Mouse (Mus musculus) myocyte (in vitro differentiated cells): ENCODE results near the gene Slc16a14. TPM values are rescaled to one million over a fixed set of nuclear protein-coding genes. Genes with fewer than 3 reads are reported as not detected.

Source experiments
- H3K27me3 ChIP-seq: one replicate; pipeline ENCODE4 v1.6.1; 2011; ENCODE audit not compliant: control insufficient read depth, insufficient read depth, insufficient read length
- H3K36me3 ChIP-seq: one replicate; pipeline ENCODE4 v1.6.1; 2011; ENCODE audit not compliant: control insufficient read depth, insufficient read depth
- H3K4me2 ChIP-seq: one replicate; pipeline ENCODE4 v1.6.1; 2011; ENCODE audit warnings: low read depth, control low read depth
- H3K4me3 ChIP-seq: one replicate; pipeline ENCODE4 v1.5.1; 2011; ENCODE audit warnings: mild to moderate bottlenecking, control low read depth, moderate library complexity
- H3K79me2 ChIP-seq: one replicate; pipeline ENCODE4 v1.6.1; 2011; ENCODE audit not compliant: control insufficient read depth, insufficient read depth
- H3ac ChIP-seq: one replicate; pipeline ENCODE4 v1.6.1; 2011; ENCODE audit not compliant: control insufficient read depth, insufficient read length
- CEBPB ChIP-seq: IDR thresholded peaks from 2 replicates; pipeline ENCODE4 v1.6.1; 2011; ENCODE audit warnings: mild to moderate bottlenecking, moderate library complexity; ENCODE audit not compliant: poor library complexity, insufficient read depth, severe bottlenecking
- E2F4 ChIP-seq: IDR thresholded peaks from one replicate; pipeline ENCODE4 v1.6.1; 2011; ENCODE audit warnings: mild to moderate bottlenecking, control low read depth, moderate library complexity; ENCODE audit not compliant: insufficient read depth
- MAX ChIP-seq: IDR thresholded peaks from one replicate; pipeline ENCODE4 v1.6.1; 2011; ENCODE audit warnings: low read depth, mild to moderate bottlenecking, control low read depth
- MYOD1 ChIP-seq, 3 experiments: IDR thresholded peaks; one replicate each; pipeline ENCODE4 v1.6.1; 2011; ENCODE audit warnings: control low read depth in 2 of 3, low read depth in 2 of 3, mild to moderate bottlenecking in 2 of 3, moderate library complexity in 1 of 3; ENCODE audit not compliant: insufficient read length in 2 of 3, control insufficient read depth in 1 of 3
- MYOG ChIP-seq, 3 experiments: IDR thresholded peaks; one replicate each; pipeline ENCODE4 v1.6.1; 2011; ENCODE audit warnings: control low read depth in 2 of 3, low read depth in 2 of 3, mild to moderate bottlenecking in 2 of 3; ENCODE audit not compliant: insufficient read length in 2 of 3, control insufficient read depth in 1 of 3, insufficient read depth in 1 of 3
- POLR2A ChIP-seq: IDR thresholded peaks from one replicate; pipeline ENCODE4 v1.6.1; 2011; ENCODE audit warnings: low read depth, mild to moderate bottlenecking, control low read depth, moderate library complexity; ENCODE audit not compliant: insufficient read length
- POLR2AphosphoS2 ChIP-seq: IDR thresholded peaks from one replicate; pipeline ENCODE4 v1.6.1; 2011; ENCODE audit warnings: low read depth, control low read depth; ENCODE audit not compliant: insufficient read length
- REST ChIP-seq: IDR thresholded peaks from one replicate; pipeline ENCODE4 v1.6.1; 2011; ENCODE audit warnings: mild to moderate bottlenecking, control low read depth, moderate library complexity; ENCODE audit not compliant: insufficient read depth, insufficient read length
- SRF ChIP-seq: IDR thresholded peaks from one replicate; pipeline ENCODE4 v1.6.1; 2011; ENCODE audit warnings: low read depth; ENCODE audit not compliant: control insufficient read depth, insufficient read length
- TCF12 ChIP-seq: IDR thresholded peaks from one replicate; pipeline ENCODE4 v1.6.1; 2011; ENCODE audit warnings: mild to moderate bottlenecking, control low read depth; ENCODE audit not compliant: poor library complexity, insufficient read depth, severe bottlenecking
- TCF3 ChIP-seq: IDR thresholded peaks from one replicate; pipeline ENCODE4 v1.6.1; 2011; ENCODE audit warnings: low read depth, control low read depth; ENCODE audit not compliant: insufficient read length
- USF1 ChIP-seq: IDR thresholded peaks from one replicate; pipeline ENCODE4 v1.6.1; 2011; ENCODE audit warnings: low read depth, mild to moderate bottlenecking, control low read depth, moderate library complexity
- polyA plus RNA-seq: library from polyadenylated mRNA; unstranded; fragments of >200 nt; fragmentation: generic; extraction: Trizol; gene quantifications from one replicate; pipeline ENCODE4 v1.2.1, GENCODE M21; 2012; ENCODE audit warnings: missing spikeins

Gene Slc16a14
- polyA plus RNA-seq, 1 experiment, result 0.46 TPM

DNA sequence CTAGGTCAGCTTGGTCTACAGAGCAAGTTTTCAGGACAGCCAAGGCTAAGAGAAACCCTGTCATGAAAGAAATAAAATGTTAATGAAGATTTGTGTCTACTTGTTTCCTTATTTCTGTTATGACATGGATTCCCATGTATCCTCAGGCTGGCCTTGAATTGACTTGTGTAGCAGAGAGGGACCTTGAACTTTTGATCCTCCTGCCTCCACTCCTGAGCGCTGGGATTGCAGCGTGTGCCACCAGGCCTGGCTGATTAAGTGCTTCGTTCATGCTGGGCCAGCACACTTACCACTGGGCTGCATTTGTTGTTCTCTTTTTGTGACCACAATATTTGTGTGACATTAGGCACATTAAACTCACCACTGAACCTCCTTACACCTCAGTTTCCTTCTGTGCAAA, 16.1 kb downstream of the Slc16a14 start:
- Histone ChIP-seq H3ac (no peak overlapping the region), H3K4me3 (no peak overlapping the region), H3K36me3 (no peaks in the 10 kb centered on the region), H3K79me2 (no peaks in the 10 kb centered on the region), H3K4me2 (no peak overlapping the region), H3K27me3 (no peaks in the 10 kb centered on the region)
- TF ChIP-seq MAX, result no peak
- TF ChIP-seq REST, result no peak
- no peak for TF ChIP-seq USF1
- no peak for TF ChIP-seq CEBPB
- TF ChIP-seq TCF12, result no peak
- TF ChIP-seq TCF3, result no peak
- TF ChIP-seq SRF, result no peak
- no peak for TF ChIP-seq POLR2AphosphoS2
- TF ChIP-seq MYOD1 (IDR thresholded peaks at IDR 0.05; ENCODE audit: control insufficient read depth in 1 of 3, insufficient read length in 2 of 3, low read depth in 2 of 3), result no peak
- no peak for TF ChIP-seq POLR2A
- no peak for TF ChIP-seq MYOG (IDR thresholded peaks at IDR 0.05; ENCODE audit: control insufficient read depth in 1 of 3, insufficient read depth in 1 of 3, insufficient read length in 2 of 3, low read depth in 2 of 3)
- no peak for TF ChIP-seq E2F4

GRCm38 (mm10) chr1:84915010-84915409, 19.9 kb downstream of the Slc16a14 start:
- TF ChIP-seq TCF12 (no peak), MAX (no peak), MYOD1 (IDR thresholded peaks at IDR 0.05; ENCODE audit: control insufficient read depth in 1 of 3, insufficient read length in 2 of 3, low read depth in 2 of 3) (no peak), E2F4 (no peak), POLR2AphosphoS2 (no peak), TCF3 (no peak), MYOG (IDR thresholded peaks at IDR 0.05; ENCODE audit: control insufficient read depth in 1 of 3, insufficient read depth in 1 of 3, insufficient read length in 2 of 3, low read depth in 2 of 3) (no peak), CEBPB (no peak), USF1 (no peak)
- Histone ChIP-seq H3K4me2 (no peak overlapping the region), H3K27me3 (no peaks in the 10 kb centered on the region), H3K79me2 (no peaks in the 10 kb centered on the region), H3K4me3 (no peak overlapping the region), H3ac (no peak overlapping the region), H3K36me3 (no peaks in the 10 kb centered on the region)

DNA sequence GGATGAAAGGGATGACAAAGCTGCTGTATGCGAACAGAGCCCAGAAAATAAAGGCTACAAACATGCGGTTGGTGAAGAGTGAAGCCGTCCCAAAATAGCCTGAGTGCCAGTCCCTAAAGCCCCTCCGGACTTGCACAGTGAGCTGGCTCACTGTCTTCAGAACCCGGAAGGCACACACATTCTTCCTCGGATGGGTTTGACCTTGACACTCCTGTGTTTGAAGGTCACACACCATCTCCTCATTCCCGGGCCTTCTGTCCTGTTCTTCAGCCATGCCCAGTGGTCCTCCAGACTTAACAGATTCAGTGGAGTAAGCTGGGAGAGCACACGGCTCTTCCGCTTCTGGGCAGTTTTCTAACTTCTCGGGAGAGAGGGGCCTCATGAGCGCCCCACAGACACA, 22.4 kb downstream of the Slc16a14 start:
- no peak overlapping the region for H3ac ChIP-seq
- no peaks in the 10 kb centered on the region for H3K36me3 ChIP-seq
- H3K4me3 ChIP-seq, result no peak overlapping the region
- H3K79me2 ChIP-seq, result no peaks in the 10 kb centered on the region
- no peak overlapping the region for H3K4me2 ChIP-seq
- no peaks in the 10 kb centered on the region for H3K27me3 ChIP-seq
- TF ChIP-seq E2F4, result no peak
- TF ChIP-seq MAX, result no peak
- TF ChIP-seq USF1, result no peak
- TF ChIP-seq MYOG (IDR thresholded peaks at IDR 0.05; ENCODE audit: control insufficient read depth in 1 of 3, insufficient read depth in 1 of 3, insufficient read length in 2 of 3, low read depth in 2 of 3), result no peak
- TF ChIP-seq REST, result no peak
- TF ChIP-seq CEBPB, result no peak
- no peak for TF ChIP-seq POLR2A
- TF ChIP-seq POLR2AphosphoS2, result no peak
- TF ChIP-seq SRF, result no peak
- TF ChIP-seq MYOD1 (IDR thresholded peaks at IDR 0.05; ENCODE audit: control insufficient read depth in 1 of 3, insufficient read length in 2 of 3, low read depth in 2 of 3), result no peak
- TF ChIP-seq TCF3, result no peak
- no peak for TF ChIP-seq TCF12

GRCm38 (mm10) chr1:84910177-84910804, 24.6 kb downstream of the Slc16a14 start:
- no peaks in the 10 kb centered on the region for H3K27me3 ChIP-seq
- H3ac ChIP-seq, result no peak overlapping the region
- H3K4me3 ChIP-seq, result no peak overlapping the region
- H3K4me2 ChIP-seq, result no peak overlapping the region
- no peak for TF ChIP-seq MYOD1 (IDR thresholded peaks at IDR 0.05; ENCODE audit: control insufficient read depth in 1 of 3, insufficient read length in 2 of 3, low read depth in 2 of 3)
- no peak for TF ChIP-seq REST
- TF ChIP-seq POLR2A, result no peak
- no peak for TF ChIP-seq MAX
- TF ChIP-seq TCF12, result no peak
- TF ChIP-seq CEBPB, result no peak
- no peaks in the 10 kb centered on the region for H3K79me2 ChIP-seq
- H3K36me3 ChIP-seq, result no peaks in the 10 kb centered on the region

DNA sequence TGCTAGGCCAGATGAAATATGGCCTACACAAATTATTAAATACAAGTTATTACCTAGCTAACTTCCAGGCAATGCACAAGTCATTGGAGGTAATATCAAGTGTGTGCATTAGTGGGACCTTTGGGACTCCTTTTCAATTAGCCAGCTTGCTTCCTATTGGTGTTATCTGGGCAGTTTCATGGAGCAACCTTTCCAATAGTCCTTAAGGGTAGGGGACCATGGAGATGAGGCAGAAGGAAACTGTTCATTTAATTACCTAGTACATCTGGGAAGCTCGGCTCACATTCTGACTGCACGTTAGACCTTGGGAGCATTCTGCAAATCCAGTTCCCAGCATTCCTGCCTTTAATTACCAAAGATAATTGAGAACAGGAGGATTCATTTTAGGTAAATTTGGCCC, 30.5 kb downstream of the Slc16a14 start:
- TF ChIP-seq USF1, result no peak
- no peak for TF ChIP-seq MYOD1 (IDR thresholded peaks at IDR 0.05; ENCODE audit: control insufficient read depth in 1 of 3, insufficient read length in 2 of 3, low read depth in 2 of 3)
- TF ChIP-seq TCF12, result no peak
- TF ChIP-seq TCF3, result no peak
- no peak for TF ChIP-seq SRF
- no peak for TF ChIP-seq MAX
- TF ChIP-seq CEBPB, result no peak
- no peak for TF ChIP-seq MYOG (IDR thresholded peaks at IDR 0.05; ENCODE audit: control insufficient read depth in 1 of 3, insufficient read depth in 1 of 3, insufficient read length in 2 of 3, low read depth in 2 of 3)
- no peak for TF ChIP-seq REST
- Histone ChIP-seq H3K4me2 (no peak overlapping the region), H3K79me2 (no peaks in the 10 kb centered on the region), H3K27me3 (no peaks in the 10 kb centered on the region), H3K36me3 (no peaks in the 10 kb centered on the region), H3ac (no peak overlapping the region), H3K4me3 (no peak overlapping the region)
